Mouse (Mus musculus) forebrain, embryonic 16.5 days (tissue): ENCODE data around the gene Gtpbp10. TPM values are rescaled to one million over a fixed set of nuclear protein-coding genes. Genes with fewer than 3 reads are reported as not detected.

Source experiments
- ATAC-seq: fragments of 200-750 bp; cut with Nextera tagmentation; 2 replicates; pipeline ENCODE4 v1.8.0; 2017; ENCODE audit warnings: mild to moderate bottlenecking, moderate library complexity
- H3K27ac ChIP-seq: fragments of 300-500 bp; sonication (generic); 2 replicates; pipeline ENCODE4 v1.5.1; 2014; ENCODE audit warnings: low read length, control low read depth
- H3K27me3 ChIP-seq: fragments of 300-500 bp; sonication (generic); replicated peaks from 2 replicates; pipeline ENCODE4 v1.6.1; 2014; ENCODE audit warnings: low read length; ENCODE audit not compliant: control insufficient read depth, insufficient read depth
- H3K36me3 ChIP-seq: fragments of 300-500 bp; sonication (generic); 2 replicates; pipeline ENCODE4 v1.6.1; 2014; ENCODE audit not compliant: control insufficient read depth, insufficient read depth
- H3K4me1 ChIP-seq: fragments of 300-500 bp; sonication (generic); replicated peaks from 2 replicates; pipeline ENCODE4 v1.6.1; 2014; ENCODE audit warnings: low read length; ENCODE audit not compliant: control insufficient read depth, insufficient read depth
- H3K4me2 ChIP-seq: fragments of 300-500 bp; sonication (generic); 2 replicates; pipeline ENCODE4 v1.6.1; 2014; ENCODE audit warnings: mild to moderate bottlenecking, low read length, control low read depth
- H3K4me3 ChIP-seq: fragments of 300-500 bp; sonication (generic); replicated peaks from 2 replicates; pipeline ENCODE4 v1.5.1; 2014; ENCODE audit warnings: mild to moderate bottlenecking, low read length, control low read depth
- H3K9ac ChIP-seq: fragments of 300-500 bp; sonication (generic); replicated peaks from 2 replicates; pipeline ENCODE4 v1.6.1; 2014; ENCODE audit warnings: low read depth, low read length, control low read depth
- H3K9me3 ChIP-seq: fragments of 300-500 bp; sonication (generic); 2 replicates; pipeline ENCODE4 v1.6.1; 2016; ENCODE audit warnings: low read length; ENCODE audit not compliant: control insufficient read depth
- WGBS: fragments of 180-500 bp; shearing (Covaris S2); extraction: QIAGEN DNeasy Blood & Tissue Kit; methylation state at CpG from one replicate; pipeline ENCODE4 v1.1.7; 2014; 5-methylcytosine and 5-hydroxymethylcytosine counted together
- polyA plus RNA-seq: library from polyadenylated mRNA; unstranded; fragments of >200 nt; fragmentation: Nextera tagmentation; extraction: Ambion mirVana; gene quantifications from 2 replicates; pipeline ENCODE4 v1.2.1, GENCODE M21; 2015

Gene Gtpbp10
- polyA plus RNA-seq, 1 experiment from 2014 or later = 27.6 TPM

DNA sequence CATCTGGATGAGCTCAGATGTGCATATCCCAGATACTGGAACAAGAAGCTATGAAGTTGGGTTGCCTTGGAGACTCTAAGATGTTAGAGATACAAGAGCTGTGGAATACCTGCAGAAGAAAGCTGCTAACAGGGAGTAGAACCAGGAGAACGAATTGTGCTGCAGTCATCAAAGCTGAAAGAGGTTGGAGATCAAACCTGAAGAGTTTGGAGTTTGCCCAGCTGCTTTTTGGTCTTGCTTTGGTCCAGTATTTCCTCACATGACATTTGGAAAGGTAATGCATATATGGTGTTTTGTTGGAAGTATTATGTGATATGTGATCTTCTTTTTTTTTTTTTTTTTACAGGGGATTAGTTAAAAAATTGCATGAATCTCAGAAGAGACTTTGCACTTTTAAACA lies 23.2 kb downstream of the Gtpbp10 start:
- no peak for ATAC-seq
- Histone ChIP-seq H3K4me2 (no peak overlapping the region), H3K36me3 (peaks cover 10% of the 10 kb centered on the region), H3K9me3 (no peaks in the 10 kb centered on the region), H3K4me1 (no peaks in the 10 kb centered on the region), H3K4me3 (no peak overlapping the region), H3K9ac (no peak overlapping the region), H3K27ac (no peak overlapping the region), H3K27me3 (no peaks in the 10 kb centered on the region)
- 93% methylated on average over 1 of the region's 1 CpGs for WGBS

- no peak overlapping the region for H3K27ac ChIP-seq
- no peaks in the 10 kb centered on the region for H3K27me3 ChIP-seq
- no peak overlapping the region for H3K4me3 ChIP-seq
- H3K4me1 ChIP-seq = no peaks in the 10 kb centered on the region
- ATAC-seq = no peak
- H3K36me3 ChIP-seq = peaks cover 8% of the 10 kb centered on the region
- no peak overlapping the region for H3K4me2 ChIP-seq
- no peak overlapping the region for H3K9ac ChIP-seq
- WGBS = 92% methylated on average over 3 of the region's 3 CpGs
- no peaks in the 10 kb centered on the region for H3K9me3 ChIP-seq
These were observed 25.5 kb downstream of the Gtpbp10 start for GRCm38 (mm10) chr5:5533656-5534420.

DNA sequence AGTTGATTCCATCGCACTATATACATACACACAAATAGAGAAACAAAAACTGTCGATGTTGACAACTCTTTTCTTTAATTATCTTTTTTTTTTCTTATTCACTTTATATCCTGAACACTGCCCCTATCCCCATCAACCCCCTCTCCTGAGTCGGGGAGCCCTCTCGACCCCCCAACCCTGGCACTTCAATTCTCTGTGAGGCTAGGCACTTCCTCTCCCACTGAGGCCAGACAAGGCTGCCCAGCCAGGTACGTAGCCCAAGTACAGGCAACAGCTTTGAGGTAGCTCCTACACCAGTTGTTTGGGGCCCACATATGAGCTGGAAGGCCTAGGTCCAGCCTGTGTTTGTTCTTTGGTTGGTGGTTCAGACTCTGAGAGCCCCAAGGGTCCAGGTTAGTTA lies 43.9 kb downstream of the Gtpbp10 start:
- Histone ChIP-seq H3K27ac (no peak overlapping the region), H3K27me3 (no peaks in the 10 kb centered on the region), H3K9ac (no peak overlapping the region), H3K4me3 (no peak overlapping the region), H3K4me1 (peaks cover 6% of the 10 kb centered on the region), H3K36me3 (no peaks in the 10 kb centered on the region), H3K4me2 (no peak overlapping the region), H3K9me3 (no peaks in the 10 kb centered on the region)
- no peak for ATAC-seq
- WGBS = 76% methylated on average over 5 of the region's 5 CpGs

DNA sequence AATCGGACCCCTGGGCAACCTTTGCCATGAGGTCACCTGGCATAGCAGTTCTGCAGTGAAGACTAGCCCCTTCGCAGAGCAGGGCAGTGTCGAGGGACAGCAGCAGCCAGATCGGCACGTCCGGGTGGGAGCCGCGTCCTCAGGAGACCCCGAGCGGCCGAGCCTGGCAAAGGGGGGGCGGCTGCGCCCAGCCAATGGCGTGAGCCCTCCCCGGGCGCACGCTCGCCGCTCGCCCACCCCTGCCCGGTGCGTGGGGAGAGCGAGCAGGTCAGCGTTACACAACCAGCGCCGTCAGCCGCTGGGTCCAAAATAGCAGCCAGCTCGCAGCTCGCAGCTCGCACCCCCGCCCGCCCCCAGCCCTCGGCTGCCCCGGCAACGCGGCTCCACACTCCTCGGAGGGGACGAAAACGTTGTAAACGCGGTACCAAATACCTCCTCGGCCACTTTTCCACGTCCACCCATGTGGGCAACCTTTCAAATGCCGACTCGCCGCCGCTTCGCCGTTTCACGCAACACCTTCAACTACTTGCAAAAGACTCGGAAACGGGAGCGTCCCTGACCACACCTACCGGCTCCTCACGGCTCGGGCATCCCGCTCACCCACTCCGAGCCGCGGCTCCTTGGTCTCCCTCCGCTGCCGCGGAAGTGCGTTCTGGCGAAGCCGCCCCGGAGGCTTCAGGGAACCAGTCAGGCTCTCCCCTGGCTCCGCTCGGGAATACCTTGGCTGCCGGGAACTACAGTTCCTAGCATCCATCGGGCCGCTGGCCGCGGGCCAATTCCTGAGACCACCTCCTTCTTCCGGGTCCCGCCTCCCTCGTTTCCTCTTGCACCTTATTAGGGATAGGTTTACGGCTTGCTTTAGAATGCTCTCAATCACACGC lies 44.9 kb downstream of the Gtpbp10 start, which contains the start of gene Cldn12:
Gene Cldn12, minus strand, starts transcription at position 763 of the 881 bp plus-strand sequence.
- WGBS = under 1% methylated on average over 68 of the region's 79 CpGs
- Histone ChIP-seq H3K9me3 (no peaks in the 10 kb centered on the region), H3K4me1 (peaks cover 8% of the 10 kb centered on the region), H3K4me2 (peak within 1 kb of the TSS; percentile 66), H3K27ac (peak within 1 kb of the TSS; percentile 87), H3K4me3 (peak within 1 kb of the TSS; percentile 78), H3K36me3 (no peaks in the 10 kb centered on the region), H3K27me3 (no peaks in the 10 kb centered on the region), H3K9ac (peak within 1 kb of the TSS; percentile 68)
- ATAC-seq = peak; percentile 97

GRCm38 (mm10) chr5:5511401-5511800 lies 47.9 kb downstream of the Gtpbp10 start:
- no peak overlapping the region for H3K4me2 ChIP-seq
- 70% methylated on average over 3 of the region's 3 CpGs for WGBS
- H3K9ac ChIP-seq = no peak overlapping the region
- H3K27me3 ChIP-seq = no peaks in the 10 kb centered on the region
- no peaks in the 10 kb centered on the region for H3K36me3 ChIP-seq
- no peak for ATAC-seq
- H3K4me3 ChIP-seq = no peak overlapping the region
- H3K4me1 ChIP-seq = peaks cover 24% of the 10 kb centered on the region
- no peak overlapping the region for H3K27ac ChIP-seq
- no peaks in the 10 kb centered on the region for H3K9me3 ChIP-seq

GRCm38 (mm10) chr5:5510989-5511388 lies 48.3 kb downstream of the Gtpbp10 start:
- Histone ChIP-seq H3K27ac (no peak overlapping the region), H3K9ac (no peak overlapping the region), H3K27me3 (no peaks in the 10 kb centered on the region), H3K4me1 (peaks cover 24% of the 10 kb centered on the region), H3K9me3 (no peaks in the 10 kb centered on the region), H3K4me3 (no peak overlapping the region), H3K4me2 (no peak overlapping the region), H3K36me3 (no peaks in the 10 kb centered on the region)
- 23% methylated on average over 5 of the region's 5 CpGs for WGBS
- ATAC-seq = no peak

GRCm38 (mm10) chr5:5510304-5510887 lies 48.9 kb downstream of the Gtpbp10 start:
- H3K4me3 ChIP-seq = no peak overlapping the region
- 16% methylated on average over 10 of the region's 10 CpGs for WGBS
- H3K27me3 ChIP-seq = no peaks in the 10 kb centered on the region; the same call in 1 of the 2 replicates
- H3K4me2 ChIP-seq = peak overlapping the region; percentile 6; the same call in 1 of the 2 replicates
- H3K9me3 ChIP-seq = no peaks in the 10 kb centered on the region
- H3K9ac ChIP-seq = no peak overlapping the region
- no peaks in the 10 kb centered on the region for H3K36me3 ChIP-seq
- no peak for ATAC-seq
- no peak overlapping the region for H3K27ac ChIP-seq
- H3K4me1 ChIP-seq = peaks cover 24% of the 10 kb centered on the region

DNA sequence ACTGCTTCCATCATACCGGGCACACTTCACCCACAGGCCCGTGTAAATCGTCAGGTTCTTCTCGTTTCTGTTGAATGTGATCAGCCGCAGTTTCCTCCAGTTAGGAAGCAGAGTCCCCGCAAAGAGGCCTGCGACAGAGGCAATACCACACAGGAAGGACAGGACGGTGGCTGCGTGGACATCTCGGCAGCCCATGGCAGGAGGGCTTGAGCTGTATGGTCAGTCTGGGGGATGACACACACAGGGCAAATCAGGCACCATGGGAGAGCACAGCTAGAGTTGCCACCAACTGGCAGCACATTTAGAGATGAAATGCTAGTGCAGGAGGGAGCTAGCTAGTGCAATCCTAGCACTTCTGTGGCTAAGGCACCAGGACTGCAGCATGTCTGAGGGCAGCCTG lies 51.1 kb downstream of the Gtpbp10 start:
- H3K27ac ChIP-seq = no peak overlapping the region
- WGBS = 59% methylated on average over 10 of the region's 10 CpGs

More for the DNA sequence above, 51.1 kb downstream of the Gtpbp10 start:
- Histone ChIP-seq H3K36me3 (no peaks in the 10 kb centered on the region), H3K4me2 (peak overlapping the region; percentile 39), H3K9me3 (no peaks in the 10 kb centered on the region), H3K27me3 (no peaks in the 10 kb centered on the region; the same call in 1 of the 2 replicates), H3K4me1 (peaks cover 29% of the 10 kb centered on the region), H3K4me3 (no peak overlapping the region), H3K9ac (peak overlapping the region; percentile 22; the same call in 1 of the 2 replicates)
- ATAC-seq = peak; percentile 27
